Mouse (Mus musculus) natural killer cell, adult 2 months (primary cell): ENCODE measurements around the gene Ppp1r12a.
A peak's percentile ranks its signal among the peaks of the same experiment; 100 is the strongest.

Source experiments
- DNase-seq, 2 experiments: peaks; one replicate each; pipeline ENCODE4 v3.0.0; 2022; ENCODE audit warnings: low spot score in 2 of 2

Ppp1r12a gene

DNA sequence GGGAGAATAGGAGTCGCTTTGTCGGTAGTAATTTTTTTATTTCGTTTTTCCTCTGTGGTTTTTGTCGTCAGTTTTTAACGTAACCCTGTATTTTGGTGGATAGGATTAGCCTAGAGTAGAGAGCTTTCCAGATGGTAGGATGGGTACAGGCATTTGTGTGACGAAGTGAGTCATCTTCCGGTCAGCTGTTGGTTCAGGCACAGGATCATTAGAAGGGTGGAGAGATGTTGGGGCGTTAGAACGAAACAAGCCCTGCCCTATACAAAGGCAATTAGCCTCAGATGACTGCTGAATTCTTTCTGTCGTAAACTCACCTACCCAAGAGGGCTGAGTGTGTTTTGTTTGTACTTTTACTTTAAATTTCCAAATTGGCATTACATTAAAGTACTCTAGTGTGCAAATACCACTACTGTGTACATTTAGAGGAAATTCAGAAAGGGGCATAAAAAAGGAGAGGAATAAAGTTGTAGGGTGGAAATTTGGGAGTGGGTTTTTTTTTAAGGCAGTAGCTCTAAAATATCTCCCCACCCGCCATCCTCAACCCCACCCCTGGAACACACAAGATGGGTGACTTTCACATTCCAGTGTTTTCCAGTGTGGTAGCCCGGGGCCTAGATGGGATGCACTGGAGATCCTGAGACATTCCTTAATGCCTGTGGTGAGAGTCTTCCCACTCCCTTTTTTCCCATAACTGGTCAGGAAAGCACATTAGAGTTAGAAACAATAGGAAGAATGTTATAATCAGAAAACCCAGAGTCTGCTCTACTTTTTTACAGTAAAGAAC, 129.9 kb downstream of the Ppp1r12a start:
- DNase-seq: no peak

GRCm38 (mm10) chr10:108292651-108293050, 130.7 kb downstream of the Ppp1r12a start:
- DNase-seq: no peak

DNA sequence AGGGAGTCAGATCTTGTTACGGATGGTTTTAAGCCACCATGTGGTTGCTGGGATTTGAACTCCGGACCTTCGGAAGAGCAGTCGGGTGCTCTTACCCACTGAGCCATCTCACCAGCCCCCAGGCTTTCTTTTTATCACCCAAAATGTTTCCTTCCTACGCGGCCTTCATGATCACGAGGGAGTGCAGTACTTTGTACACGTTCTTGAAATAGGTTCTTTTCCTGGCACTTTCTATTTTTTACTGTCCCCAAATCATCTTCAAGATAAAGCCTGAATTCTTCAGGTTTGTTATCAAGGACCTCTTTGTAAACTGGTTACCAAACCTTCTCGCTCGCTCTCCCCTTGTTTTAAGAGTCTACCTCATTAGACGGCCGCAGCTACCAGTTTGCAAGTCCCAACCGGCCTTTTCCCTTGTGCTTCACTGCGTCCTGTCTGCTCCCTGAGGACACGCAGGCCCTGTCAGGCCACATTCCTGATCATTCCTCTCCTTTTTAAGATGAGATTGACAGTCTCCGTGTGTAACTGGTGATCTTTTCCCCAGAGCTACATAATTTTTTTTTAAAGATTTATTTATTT, 131.7 kb downstream of the Ppp1r12a start:
- DNase-seq: no peak

- no peak for DNase-seq
These were observed 132.8 kb downstream of the Ppp1r12a start for GRCm38 (mm10) chr10:108294766-108295165.

- DNase-seq: no peak
These were observed 134.5 kb downstream of the Ppp1r12a start for GRCm38 (mm10) chr10:108296446-108296845.

DNA sequence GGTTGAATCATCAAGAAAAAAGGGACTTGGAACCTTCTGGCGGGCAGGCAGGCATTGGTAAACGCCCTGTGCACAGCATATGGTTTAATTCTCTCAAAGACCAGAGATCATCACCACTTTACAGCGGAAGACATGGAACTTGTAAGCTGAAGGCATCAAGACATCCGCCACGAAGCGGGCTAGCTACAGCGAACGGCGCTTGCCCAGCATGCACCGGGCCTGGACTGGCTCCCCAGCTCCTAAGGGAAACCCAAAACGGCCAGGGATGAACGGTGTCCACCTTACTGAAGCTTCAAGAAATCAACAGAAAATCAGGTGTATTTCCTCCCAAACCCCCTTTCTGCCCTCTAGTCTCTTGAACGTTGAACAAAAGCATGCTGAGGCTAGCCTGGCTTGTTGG, 136.3 kb downstream of the Ppp1r12a start:
- DNase-seq: no peak

- no peak for DNase-seq
These were observed 137.0 kb downstream of the Ppp1r12a start for GRCm38 (mm10) chr10:108298841-108299545.

GRCm38 (mm10) chr10:108299828-108300227, 137.8 kb downstream of the Ppp1r12a start:
- no peak for DNase-seq

GRCm38 (mm10) chr10:108300843-108301242, 138.8 kb downstream of the Ppp1r12a start:
- DNase-seq: peak; percentile 34 to 66

- no peak for DNase-seq
These were observed 145.8 kb downstream of the Ppp1r12a start for GRCm38 (mm10) chr10:108307772-108308171.

GRCm38 (mm10) chr10:108310195-108310594, 148.2 kb downstream of the Ppp1r12a start:
- DNase-seq: no peak

DNA sequence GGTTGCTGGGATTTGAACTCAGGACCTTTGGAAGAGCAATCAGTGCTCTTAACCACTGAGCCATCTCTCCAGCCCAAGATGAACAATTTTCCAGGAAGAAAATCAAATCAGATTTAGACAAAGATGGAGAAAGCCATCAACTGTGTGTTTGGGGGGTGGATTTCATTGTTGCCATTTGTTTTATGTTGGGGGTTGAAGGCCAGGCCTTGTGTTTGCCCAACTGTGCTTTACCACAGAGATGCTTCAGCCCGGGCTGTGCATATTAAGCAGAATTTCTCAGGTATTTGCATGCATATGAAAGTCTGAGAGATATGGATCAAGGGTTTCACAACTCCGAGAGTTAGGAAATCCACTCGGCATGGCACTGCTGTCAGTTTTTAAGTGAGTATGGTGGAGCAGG, 149.4 kb downstream of the Ppp1r12a start:
- DNase-seq: no peak

DNA sequence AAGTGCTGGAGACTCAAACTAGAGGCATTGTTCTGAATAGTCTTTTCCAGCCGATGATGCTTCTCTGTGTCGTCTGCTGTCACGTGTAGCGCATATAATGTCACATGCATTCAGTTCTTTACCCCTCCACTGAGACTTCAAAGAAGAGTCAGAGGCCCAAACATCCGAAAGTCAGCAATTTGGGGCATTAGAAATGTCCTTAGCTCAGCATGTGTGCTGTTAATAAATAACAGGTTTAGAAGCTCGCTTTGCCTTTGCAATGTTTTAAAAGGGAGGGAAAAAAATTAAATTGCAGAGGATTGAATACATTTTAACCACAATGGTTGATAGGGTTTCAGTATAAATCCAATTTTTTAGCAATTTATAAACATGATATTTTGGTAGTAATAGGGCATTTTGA, 151.9 kb downstream of the Ppp1r12a start:
- no peak for DNase-seq

GRCm38 (mm10) chr10:108314396-108314795, 152.4 kb downstream of the Ppp1r12a start:
- DNase-seq: no peak

GRCm38 (mm10) chr10:108315236-108315635, 153.2 kb downstream of the Ppp1r12a start:
- DNase-seq: no peak

DNA sequence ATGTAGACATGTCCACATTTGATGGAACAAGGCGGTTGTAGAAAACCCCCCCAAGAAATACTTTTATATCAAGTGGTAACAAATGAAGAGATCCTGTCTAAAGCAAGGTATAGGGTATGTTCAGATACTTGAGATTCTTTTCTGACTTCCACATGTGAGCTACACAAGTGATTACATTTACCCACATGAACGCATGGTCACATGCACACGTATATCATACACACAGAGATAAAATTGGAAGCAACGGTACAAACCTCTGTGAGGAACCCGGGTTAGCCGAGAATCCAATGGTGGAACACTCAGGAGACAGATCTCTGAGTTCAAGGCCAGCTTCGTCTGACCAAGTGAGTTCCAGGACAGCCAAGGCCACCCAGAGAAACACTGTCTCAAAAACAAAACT, 166.4 kb downstream of the Ppp1r12a start:
- no peak for DNase-seq

DNA sequence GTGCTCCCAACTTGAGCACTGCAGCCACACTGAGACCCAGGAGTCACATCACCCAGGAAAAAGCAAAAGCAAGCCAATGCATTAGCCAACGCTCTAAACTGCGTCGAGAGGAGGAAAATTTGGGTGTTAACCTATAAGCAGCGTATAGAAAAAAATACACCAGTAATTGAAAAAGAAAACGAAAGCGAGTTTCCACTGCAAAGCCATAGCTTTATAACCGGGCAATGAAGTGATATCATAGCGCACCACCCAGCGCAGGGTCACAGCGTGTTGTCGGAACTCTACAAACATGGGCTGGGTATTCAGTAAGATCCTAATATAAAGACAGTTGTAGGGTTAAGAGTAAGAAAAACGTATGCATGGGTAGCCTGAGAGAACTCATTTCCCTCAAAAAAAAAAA, 167.0 kb downstream of the Ppp1r12a start:
- DNase-seq: no peak

DNA sequence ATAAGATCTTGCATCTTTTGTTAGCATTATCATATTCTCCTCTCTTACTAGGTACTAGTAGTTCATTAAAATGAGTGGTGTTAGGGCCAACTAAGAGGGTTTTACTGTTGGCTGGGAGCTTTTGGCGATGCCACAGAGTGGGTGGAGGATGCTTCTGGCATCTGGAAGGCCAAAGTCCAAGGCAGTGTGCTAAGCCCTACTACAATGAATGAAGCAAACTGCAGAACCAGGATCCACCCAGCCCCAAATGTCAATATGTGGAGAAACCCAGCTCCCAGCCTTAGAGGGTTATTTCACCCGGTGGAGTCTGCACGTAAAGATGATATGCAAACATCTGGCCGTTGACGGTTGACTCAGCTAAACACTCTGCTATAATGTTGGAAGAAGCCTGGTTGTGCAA, 167.8 kb downstream of the Ppp1r12a start:
- no peak for DNase-seq

GRCm38 (mm10) chr10:108330964-108331363, 169.0 kb downstream of the Ppp1r12a start:
- no peak for DNase-seq

- peak; percentile 13 to 19 for DNase-seq
These were observed 170.0 kb downstream of the Ppp1r12a start, which contains the start of gene Pawr for GRCm38 (mm10) chr10:108331784-108332561. Pawr (plus strand) TSS chr10:108332121.

GRCm38 (mm10) chr10:108332571-108333541, 170.9 kb downstream of the Ppp1r12a start:
- DNase-seq: no peak
